Mouse (Mus musculus) kidney, embryonic 14.5 days (tissue): ENCODE measurements around the gene BC037034. TPM values are rescaled to one million over a fixed set of nuclear protein-coding genes. Genes with fewer than 3 reads are reported as not detected.
A peak's percentile ranks its signal among the peaks of the same experiment; 100 is the strongest.

Source experiments
- ATAC-seq: fragments of 200-750 bp; cut with Nextera tagmentation; 2 replicates; pipeline ENCODE4 v1.8.0; 2017; ENCODE audit warnings: moderate number of reproducible peaks, mild to moderate bottlenecking, moderate TSS enrichment, moderate library complexity; ENCODE audit not compliant: low FRiP score, low TSS enrichment
- H3K27ac ChIP-seq: fragments of 300-500 bp; sonication (generic); 2 replicates; pipeline ENCODE4 v1.5.1; 2014; ENCODE audit warnings: low read depth, mild to moderate bottlenecking, low read length, moderate library complexity, mixed read lengths
- H3K27me3 ChIP-seq: fragments of 300-500 bp; sonication (generic); 2 replicates; pipeline ENCODE4 v1.6.1; 2014; ENCODE audit warnings: mild to moderate bottlenecking, low read length; ENCODE audit not compliant: control insufficient read depth, insufficient read depth
- H3K36me3 ChIP-seq: fragments of 300-500 bp; sonication (generic); 2 replicates; pipeline ENCODE4 v1.6.1; 2014; ENCODE audit warnings: low read length, mixed read lengths; ENCODE audit not compliant: control insufficient read depth, insufficient read depth
- H3K4me1 ChIP-seq: fragments of 300-500 bp; sonication (generic); 2 replicates; pipeline ENCODE4 v1.6.1; 2014; ENCODE audit warnings: low read length, mixed read lengths; ENCODE audit not compliant: control insufficient read depth, insufficient read depth
- H3K4me2 ChIP-seq: fragments of 300-500 bp; sonication (generic); replicated peaks from 2 replicates; pipeline ENCODE4 v1.6.1; 2014; ENCODE audit warnings: low read depth, mild to moderate bottlenecking, low read length
- H3K4me3 ChIP-seq: fragments of 300-500 bp; sonication (generic); 2 replicates; pipeline ENCODE4 v1.5.1; 2014; ENCODE audit warnings: mild to moderate bottlenecking, low read length
- H3K9ac ChIP-seq: fragments of 300-500 bp; sonication (generic); 2 replicates; pipeline ENCODE4 v1.6.1; 2014; ENCODE audit warnings: low read depth, mild to moderate bottlenecking, low read length, moderate library complexity
- H3K9me3 ChIP-seq: fragments of 300-500 bp; sonication (generic); 2 replicates; pipeline ENCODE4 v1.6.1; 2016; ENCODE audit warnings: low read length; ENCODE audit not compliant: control insufficient read depth
- WGBS: fragments of 180-500 bp; shearing (Covaris S2); extraction: QIAGEN DNeasy Blood & Tissue Kit; methylation state at CpG from one replicate; pipeline ENCODE4 v1.1.7; 2014; 5-methylcytosine and 5-hydroxymethylcytosine counted together
- polyA plus RNA-seq: library from polyadenylated mRNA; unstranded; fragments of >200 nt; fragmentation: Nextera tagmentation; extraction: Ambion mirVana; gene quantifications from 2 replicates; pipeline ENCODE4 v1.2.1, GENCODE M21; 2014

BC037034 gene
- 5.4 and 6.8 TPM in 2 replicates for polyA plus RNA-seq

- Histone ChIP-seq H3K27me3 (no peaks in the 10 kb centered on the region), H3K27ac (0 out of 2 replicates have a peak within 1 kb of the TSS, but pooled peaks have one; percentile 68), H3K4me1 (peaks cover 11% of the 10 kb centered on the region), H3K36me3 (peaks cover 36% of the 10 kb centered on the region), H3K4me2 (peak within 1 kb of the TSS; percentile 87), H3K9me3 (no peaks in the 10 kb centered on the region), H3K4me3 (peak within 1 kb of the TSS; percentile 81), H3K9ac (peak within 1 kb of the TSS; percentile 86)
- under 1% methylated on average over 71 of the region's 71 CpGs for WGBS
- peak; percentile 91 for ATAC-seq
Measured at GRCm38 (mm10) chr5:138263260-138264206, at the start of gene BC037034. BC037034 (minus strand) TSS chr5:138264033.

DNA sequence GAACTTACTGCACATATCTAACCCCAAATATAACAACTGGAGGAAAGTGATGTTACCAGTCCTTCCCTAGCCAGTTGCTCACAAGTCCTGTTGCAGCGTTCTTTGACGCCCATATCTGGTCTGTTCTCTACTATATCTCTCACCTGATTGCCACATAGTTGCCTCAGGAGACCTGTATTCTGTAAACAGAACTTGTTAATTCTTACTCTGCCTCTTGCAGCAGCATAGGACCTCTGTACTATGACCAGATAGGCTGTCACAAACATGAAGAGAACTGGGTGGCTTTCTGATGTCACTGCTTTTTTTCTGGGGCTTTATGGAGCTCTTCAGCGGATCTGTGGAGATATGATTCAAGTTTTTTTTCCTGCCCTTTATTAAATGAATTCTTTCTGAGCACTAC is 49.0 kb upstream of the BC037034 start:
- Histone ChIP-seq H3K4me2 (no peak overlapping the region), H3K36me3 (no peaks in the 10 kb centered on the region), H3K4me1 (no peaks in the 10 kb centered on the region), H3K9ac (no peak overlapping the region), H3K27me3 (no peaks in the 10 kb centered on the region), H3K9me3 (no peaks in the 10 kb centered on the region), H3K27ac (no peak overlapping the region), H3K4me3 (no peak overlapping the region)
- WGBS = 94% methylated on average over 3 of the region's 3 CpGs
- no peak for ATAC-seq

DNA sequence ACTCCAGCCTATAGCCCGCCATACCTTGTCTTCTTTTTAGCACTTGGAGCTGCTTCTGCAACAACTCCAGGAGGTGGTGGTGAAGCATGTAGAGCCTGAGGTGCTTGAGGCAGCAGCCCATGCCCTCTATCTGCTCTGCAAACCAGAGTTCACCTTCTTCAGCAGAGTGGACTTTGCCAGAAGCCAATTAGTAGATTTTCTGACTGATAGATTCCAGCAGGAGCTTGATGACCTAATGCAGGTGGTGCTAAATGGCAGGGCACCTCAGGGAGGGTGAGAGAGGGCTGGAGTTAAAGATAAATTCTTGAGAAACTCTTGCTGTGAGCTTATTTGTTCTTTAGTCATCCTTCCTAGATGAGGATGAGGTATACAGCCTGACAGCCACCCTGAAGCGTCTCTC is 35.8 kb upstream of the BC037034 start:
- no peaks in the 10 kb centered on the region for H3K4me1 ChIP-seq
- H3K4me3 ChIP-seq = no peak overlapping the region
- no peak overlapping the region for H3K27ac ChIP-seq
- WGBS = 83% methylated on average over 2 of the region's 2 CpGs
- no peak overlapping the region for H3K4me2 ChIP-seq
- H3K36me3 ChIP-seq = no peaks in the 10 kb centered on the region
- no peak overlapping the region for H3K9ac ChIP-seq
- ATAC-seq = no peak
- H3K27me3 ChIP-seq = no peaks in the 10 kb centered on the region
- H3K9me3 ChIP-seq = no peaks in the 10 kb centered on the region

GRCm38 (mm10) chr5:138294158-138294557 is 30.3 kb upstream of the BC037034 start:
- no peak overlapping the region for H3K27ac ChIP-seq
- H3K27me3 ChIP-seq = no peaks in the 10 kb centered on the region
- no peak for ATAC-seq
- H3K9ac ChIP-seq = no peak overlapping the region
- H3K4me3 ChIP-seq = no peak overlapping the region
- H3K4me2 ChIP-seq = no peak overlapping the region
- no peaks in the 10 kb centered on the region for H3K36me3 ChIP-seq
- no peaks in the 10 kb centered on the region for H3K4me1 ChIP-seq
- H3K9me3 ChIP-seq = no peaks in the 10 kb centered on the region

- 80% methylated on average over 1 of the region's 1 CpGs for WGBS
- H3K4me2 ChIP-seq = no peak overlapping the region
- no peak for ATAC-seq
- no peak overlapping the region for H3K27ac ChIP-seq
- H3K4me3 ChIP-seq = no peak overlapping the region
- H3K9me3 ChIP-seq = no peaks in the 10 kb centered on the region
- no peaks in the 10 kb centered on the region for H3K36me3 ChIP-seq
- no peaks in the 10 kb centered on the region for H3K4me1 ChIP-seq
- H3K9ac ChIP-seq = no peak overlapping the region
- no peaks in the 10 kb centered on the region for H3K27me3 ChIP-seq
Measured at GRCm38 (mm10) chr5:138291638-138292037, 27.8 kb upstream of the BC037034 start.

DNA sequence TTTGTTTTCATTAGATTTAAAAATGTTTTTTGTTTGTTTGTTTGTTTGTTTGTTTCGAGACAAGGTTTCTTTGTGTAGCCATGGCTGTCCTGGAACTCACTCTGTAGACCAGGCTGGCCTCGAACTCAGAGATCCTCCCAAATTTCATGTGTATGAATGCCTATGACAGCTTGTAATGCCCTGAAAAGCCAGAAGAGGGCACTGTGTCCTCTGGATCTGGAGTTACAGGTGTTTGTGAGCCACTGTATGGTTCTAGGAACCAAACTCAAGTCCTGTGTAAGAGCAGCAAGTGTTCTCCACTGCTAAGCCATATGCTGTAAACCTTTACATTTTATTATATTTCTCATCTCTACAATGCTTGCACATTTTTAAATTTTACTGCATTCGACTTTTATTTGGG is 24.0 kb upstream of the BC037034 start:
- H3K36me3 ChIP-seq = no peaks in the 10 kb centered on the region
- no peak overlapping the region for H3K9ac ChIP-seq
- ATAC-seq = no peak
- no peak overlapping the region for H3K4me2 ChIP-seq
- H3K4me1 ChIP-seq = no peaks in the 10 kb centered on the region
- no peaks in the 10 kb centered on the region for H3K27me3 ChIP-seq
- WGBS = 79% methylated on average over 3 of the region's 3 CpGs
- no peak overlapping the region for H3K4me3 ChIP-seq
- H3K27ac ChIP-seq = no peak overlapping the region
- H3K9me3 ChIP-seq = no peaks in the 10 kb centered on the region

DNA sequence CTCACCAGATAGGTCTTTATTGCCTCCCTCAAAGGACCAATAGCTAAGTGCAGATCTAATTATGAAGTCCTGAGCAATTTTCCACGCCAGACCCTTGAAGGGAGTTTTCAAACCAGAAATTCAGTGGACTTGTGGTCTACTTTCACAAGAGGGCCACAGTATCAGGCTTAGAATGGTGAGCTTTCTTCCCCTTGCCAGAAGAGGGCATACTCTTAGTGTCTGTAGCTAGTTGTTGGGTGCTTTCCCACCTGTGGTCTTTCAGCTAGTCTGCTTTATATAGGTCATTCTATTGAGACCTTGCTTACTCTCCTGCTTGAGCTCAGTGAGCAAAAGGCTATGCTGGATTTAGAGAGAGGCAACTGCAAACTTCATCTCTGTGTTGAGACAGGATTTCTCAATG is 19.7 kb upstream of the BC037034 start:
- Histone ChIP-seq H3K4me2 (no peak overlapping the region), H3K4me3 (no peak overlapping the region), H3K27me3 (no peaks in the 10 kb centered on the region), H3K27ac (no peak overlapping the region), H3K4me1 (peaks cover 8% of the 10 kb centered on the region; the same call in 1 of the 2 replicates), H3K36me3 (no peaks in the 10 kb centered on the region), H3K9ac (no peak overlapping the region), H3K9me3 (peaks cover 5% of the 10 kb centered on the region; the same call in 1 of the 2 replicates)
- ATAC-seq = no peak
- WGBS = 74% methylated on average over 1 of the region's 1 CpGs

- no peak overlapping the region for H3K4me2 ChIP-seq
- H3K27me3 ChIP-seq = no peaks in the 10 kb centered on the region
- H3K4me3 ChIP-seq = no peak overlapping the region
- peaks cover 11% of the 10 kb centered on the region; the same call in 1 of the 2 replicates for H3K4me1 ChIP-seq
- ATAC-seq = no peak
- H3K36me3 ChIP-seq = peaks cover 7% of the 10 kb centered on the region
- no peak overlapping the region for H3K9ac ChIP-seq
- WGBS = 70% methylated on average over 2 of the region's 2 CpGs
- peaks cover 5% of the 10 kb centered on the region; the same call in 1 of the 2 replicates for H3K9me3 ChIP-seq
- no peak overlapping the region for H3K27ac ChIP-seq
Measured at GRCm38 (mm10) chr5:138281798-138282197, 18.0 kb upstream of the BC037034 start.

GRCm38 (mm10) chr5:138280829-138281228 is 17.0 kb upstream of the BC037034 start:
- no peak overlapping the region for H3K27ac ChIP-seq
- peaks cover 12% of the 10 kb centered on the region for H3K36me3 ChIP-seq
- no peak overlapping the region for H3K4me2 ChIP-seq
- no peak overlapping the region for H3K4me3 ChIP-seq
- peaks cover 5% of the 10 kb centered on the region; the same call in 1 of the 2 replicates for H3K9me3 ChIP-seq
- H3K9ac ChIP-seq = no peak overlapping the region
- ATAC-seq = no peak
- no peaks in the 10 kb centered on the region for H3K27me3 ChIP-seq
- peaks cover 18% of the 10 kb centered on the region; the same call in 1 of the 2 replicates for H3K4me1 ChIP-seq
- WGBS = 91% methylated on average over 15 of the region's 15 CpGs
